Mouse (Mus musculus) testis, adult 2 months (tissue): ENCODE measurements around the gene Mettl8. TPM values are rescaled to one million over a fixed set of nuclear protein-coding genes. Genes with fewer than 3 reads are reported as not detected.

Experiments
- H3K27ac ChIP-seq: fragments of 200-500 bp; 2 replicates; pipeline ENCODE4 v1.5.1; 2012; ENCODE audit warnings: low read depth, low read length; ENCODE audit not compliant: control insufficient read depth, insufficient read depth
- H3K27me3 ChIP-seq: fragments of 200-500 bp; 2 replicates; pipeline ENCODE4 v1.6.1; 2012; ENCODE audit warnings: mild to moderate bottlenecking, low read length, moderate library complexity; ENCODE audit not compliant: control insufficient read depth, insufficient read depth
- H3K36me3 ChIP-seq: fragments of 200-500 bp; 2 replicates; pipeline ENCODE4 v1.6.1; 2012; ENCODE audit warnings: mild to moderate bottlenecking, low read length; ENCODE audit not compliant: control insufficient read depth, insufficient read depth
- H3K4me1 ChIP-seq: fragments of 200-500 bp; 2 replicates; pipeline ENCODE4 v1.6.1; 2012; ENCODE audit warnings: low read length; ENCODE audit not compliant: control insufficient read depth, insufficient read depth
- H3K4me3 ChIP-seq: fragments of 200-500 bp; 2 replicates; pipeline ENCODE4 v1.5.1; 2012; ENCODE audit warnings: low read depth, mild to moderate bottlenecking, low read length, moderate library complexity, mixed read lengths; ENCODE audit not compliant: control insufficient read depth
- CTCF ChIP-seq: fragments of 200-500 bp; IDR thresholded peaks from 2 replicates; pipeline ENCODE4 v1.5.1; 2012; ENCODE audit warnings: low read depth, mild to moderate bottlenecking, inconsistent platforms, low read length, moderate library complexity; ENCODE audit not compliant: control insufficient read depth, insufficient read depth, insufficient replicate concordance
- POLR2A ChIP-seq: fragments of 200-500 bp; IDR thresholded peaks from 2 replicates; pipeline ENCODE4 v1.6.1; 2012; ENCODE audit warnings: low read depth, mild to moderate bottlenecking, inconsistent platforms, low read length, moderate library complexity; ENCODE audit not compliant: control insufficient read depth
- polyA plus RNA-seq: library from polyadenylated mRNA; depleted of rRNA; stranded (reverse); fragments of >200 nt; gene quantifications from 2 replicates; pipeline ENCODE4 v1.2.3, GENCODE M21; 2012; rRNA removed

The Mettl8 gene
- polyA plus RNA-seq = 2.1 and 2.6 TPM in 2 replicates

- TF ChIP-seq POLR2A = peak; percentile 84
- no peak for TF ChIP-seq CTCF
- Histone ChIP-seq H3K27me3 (no peaks in the 10 kb centered on the region), H3K4me3 (peak within 1 kb of the TSS; percentile 87), H3K4me1 (peaks cover 2% of the 10 kb centered on the region; the same call in 1 of the 2 replicates), H3K36me3 (no peaks in the 10 kb centered on the region; the same call in 1 of the 2 replicates), H3K27ac (peak within 1 kb of the TSS; percentile 96)
These were observed at the start of gene Mettl8, which contains the start of gene Dcaf17 for GRCm38 (mm10) chr2:71055300-71056114. TSS of gene Mettl8 (minus strand) at chr2:71055583. TSS of gene Dcaf17 (plus strand) at chr2:71055328.

DNA sequence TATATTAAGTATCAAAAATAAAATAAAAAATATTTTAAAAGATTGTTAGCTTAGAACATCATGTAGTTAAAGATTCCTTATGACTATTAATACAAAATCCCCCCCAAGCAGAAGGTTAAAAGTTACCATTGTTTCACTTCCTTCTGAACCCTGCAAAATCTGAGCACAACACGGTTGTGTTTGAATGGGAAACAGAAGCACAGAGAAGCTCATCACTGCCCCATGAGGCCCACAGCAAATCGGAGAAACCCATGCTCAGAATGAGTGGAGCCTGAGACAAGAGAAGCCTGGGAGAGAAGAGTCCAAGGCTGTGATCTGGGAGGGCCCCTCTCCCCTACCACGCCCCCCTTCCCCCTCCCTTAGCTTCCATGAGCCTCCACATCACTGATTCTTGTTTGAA, 49.3 kb upstream of the Mettl8 start:
- Histone ChIP-seq H3K4me1 (no peaks in the 10 kb centered on the region), H3K36me3 (no peaks in the 10 kb centered on the region), H3K4me3 (no peak overlapping the region), H3K27me3 (no peaks in the 10 kb centered on the region), H3K27ac (no peak overlapping the region)
- TF ChIP-seq CTCF (no peak), POLR2A (no peak)

- Histone ChIP-seq H3K4me3 (no peak overlapping the region), H3K27me3 (no peaks in the 10 kb centered on the region), H3K36me3 (no peaks in the 10 kb centered on the region), H3K4me1 (no peaks in the 10 kb centered on the region), H3K27ac (no peak overlapping the region)
- TF ChIP-seq CTCF (no peak), POLR2A (no peak)
These were observed 47.9 kb upstream of the Mettl8 start for GRCm38 (mm10) chr2:71103292-71103680.

- no peak for TF ChIP-seq POLR2A
- TF ChIP-seq CTCF = no peak
- Histone ChIP-seq H3K27ac (no peak overlapping the region), H3K4me3 (no peak overlapping the region), H3K4me1 (no peaks in the 10 kb centered on the region), H3K36me3 (no peaks in the 10 kb centered on the region), H3K27me3 (no peaks in the 10 kb centered on the region)
These were observed 47.4 kb upstream of the Mettl8 start for GRCm38 (mm10) chr2:71102621-71103291.

GRCm38 (mm10) chr2:71096170-71096569, 40.8 kb upstream of the Mettl8 start:
- no peak for TF ChIP-seq CTCF
- TF ChIP-seq POLR2A = no peak
- H3K36me3 ChIP-seq = peaks cover 1% of the 10 kb centered on the region; the same call in 1 of the 2 replicates
- H3K27ac ChIP-seq = no peak overlapping the region
- no peak overlapping the region for H3K4me3 ChIP-seq
- H3K4me1 ChIP-seq = no peaks in the 10 kb centered on the region
- no peaks in the 10 kb centered on the region for H3K27me3 ChIP-seq

DNA sequence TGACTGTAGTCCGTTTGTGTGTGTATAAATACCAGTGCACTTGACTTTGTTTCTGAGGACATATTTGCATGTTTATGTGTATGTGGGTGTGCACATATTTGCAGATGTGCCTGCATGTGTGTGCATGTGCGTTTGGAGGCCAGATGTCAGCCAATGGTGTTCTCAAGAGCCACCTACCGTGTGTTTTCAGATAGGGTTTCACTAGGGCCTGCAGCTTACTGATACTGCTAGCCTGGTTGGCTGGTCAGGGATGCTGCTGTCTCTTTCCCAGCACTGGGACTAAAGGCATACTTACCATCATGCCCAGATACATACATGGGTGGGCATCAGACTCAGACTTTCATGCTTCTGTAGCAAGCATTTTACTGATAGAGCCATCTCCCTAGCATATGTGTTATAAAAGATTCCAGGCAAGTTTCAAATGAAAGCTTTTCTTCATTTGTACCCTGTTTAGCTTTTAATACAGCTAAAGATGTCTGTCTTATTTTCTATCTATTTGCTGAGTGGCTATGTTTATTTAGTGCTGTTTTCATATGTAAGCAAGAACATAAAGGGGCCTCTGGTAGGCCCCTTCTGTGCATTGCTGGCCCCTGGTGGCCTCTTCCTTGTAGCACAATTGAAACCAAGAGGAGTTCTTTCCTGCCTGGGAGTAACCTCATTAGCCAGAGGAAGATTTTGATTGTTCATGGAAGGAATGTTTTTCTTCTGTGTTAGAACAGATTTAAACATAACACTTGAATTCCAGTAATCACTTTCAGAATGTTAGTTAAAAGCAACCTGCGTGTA, 35.5 kb upstream of the Mettl8 start:
- H3K27me3 ChIP-seq = no peaks in the 10 kb centered on the region
- H3K27ac ChIP-seq = no peak overlapping the region
- no peak overlapping the region for H3K4me3 ChIP-seq
- TF ChIP-seq CTCF (no peak), POLR2A (no peak)
- no peaks in the 10 kb centered on the region for H3K4me1 ChIP-seq
- peaks cover 4% of the 10 kb centered on the region; the same call in 1 of the 2 replicates for H3K36me3 ChIP-seq
